Mouse (Mus musculus) spleen, adult 2 months (tissue): ENCODE measurements at regions not wholly inside any gene's neighbourhood (a gene's known extent, or its start where the extent isn't known, plus 50 kb on each side); places are given as distances from the start of the nearest gene placed in this dataset.

Experiments used
- CTCF ChIP-seq: fragments of 200-500 bp; IDR thresholded peaks from 2 replicates; pipeline ENCODE4 v1.5.1; 2011; ENCODE audit warnings: mild to moderate bottlenecking, inconsistent platforms; ENCODE audit not compliant: insufficient read depth, insufficient read length, insufficient replicate concordance; ENCODE audit errors: extremely low read depth
- POLR2A ChIP-seq: fragments of 200-500 bp; IDR thresholded peaks from 2 replicates; pipeline ENCODE4 v1.6.1; 2011; ENCODE audit warnings: low read depth, low read length, inconsistent platforms

GRCm38 (mm10) chrX:12318848-12319651, 158.9 kb upstream of the Bcor start:
- TF ChIP-seq CTCF (no peak), POLR2A (no peak)
